Mouse (Mus musculus): Measurements from ENCODE around the gene Hspd1. TPM values are rescaled to one million over a fixed set of nuclear protein-coding genes. Genes with fewer than 3 reads are reported as not detected.
"Not testable (repeated sequence)": the region's sequence is repeated elsewhere in the genome, so short reads cannot be mapped to it uniquely, and the experiment has no call there.

Gene Hspd1
- polyA plus RNA-seq, 1 experiment from 2014 or later = 236 TPM

DNA sequence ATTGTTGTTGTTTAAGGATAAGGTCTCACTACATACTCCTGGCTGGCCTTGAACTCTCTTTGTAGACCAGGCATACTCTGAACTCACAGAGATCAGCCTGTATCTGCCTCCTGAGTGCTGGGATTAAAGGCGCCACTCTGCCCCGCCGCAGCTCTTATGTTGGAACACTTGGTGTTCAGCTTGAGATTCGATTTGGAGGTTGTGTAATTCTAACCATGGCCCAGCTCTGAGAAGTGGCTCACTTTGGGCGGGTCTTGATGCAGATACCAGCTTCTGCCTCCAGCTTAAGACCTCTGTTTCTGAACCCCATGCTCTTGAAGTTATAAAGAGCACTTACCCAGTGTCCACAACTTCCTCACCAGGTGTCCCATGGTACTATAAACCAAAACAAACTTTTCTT lies 41.7 kb upstream of the Hspd1 start:
- no peak for ATAC-seq (ENCODE audit: low read depth)
- Histone ChIP-seq H3K4me3 (ENCODE audit: low read depth, low read length) (no peak overlapping the region), H3K36me3 (ENCODE audit: control insufficient read depth, insufficient read depth) (no peaks in the 10 kb centered on the region), H3K4me2 (ENCODE audit: low read depth, low read length) (0 out of 2 replicates have a peak overlapping the region, but pooled peaks have one; percentile 85), H3K27ac (ENCODE audit: low read length) (no peak overlapping the region), H3K27me3 (ENCODE audit: control insufficient read depth, insufficient read depth, low read depth, low read length) (no peaks in the 10 kb centered on the region), H3K9me3 (replicated peaks; ENCODE audit: control insufficient read depth, low read length) (no peaks in the 10 kb centered on the region), H3K9ac (ENCODE audit: low read depth, low read length) (no peak overlapping the region), H3K4me1 (ENCODE audit: control insufficient read depth, low read depth, low read length) (peaks cover 18% of the 10 kb centered on the region)
- WGBS (ENCODE audit: insufficient replicate concordance) = 68% methylated on average over 5 of the region's 5 CpGs

DNA sequence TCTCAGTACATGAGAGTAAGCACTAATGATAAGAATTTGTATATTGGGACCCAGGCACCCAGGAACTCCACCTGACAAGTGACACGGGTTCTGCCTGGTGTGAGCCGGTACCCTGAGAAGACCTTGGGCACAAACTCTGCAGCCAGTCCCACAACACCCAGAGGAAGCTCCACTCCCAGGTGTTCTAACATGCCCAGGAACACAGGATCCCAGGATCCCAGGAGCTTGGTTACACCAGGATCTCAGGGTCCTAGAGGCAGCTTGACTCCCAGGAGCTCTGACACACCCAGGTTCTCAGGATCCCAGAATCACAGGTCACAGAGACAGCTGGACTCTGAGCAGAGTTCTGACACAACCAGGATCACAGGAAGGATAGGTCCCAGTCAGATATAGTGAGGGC lies 36.1 kb upstream of the Hspd1 start:
- not testable (repeated sequence) for H3K27ac ChIP-seq (ENCODE audit: low read length); H3K4me3 ChIP-seq (ENCODE audit: low read depth, low read length); H3K4me2 ChIP-seq (ENCODE audit: low read depth, low read length); H3K36me3 ChIP-seq (ENCODE audit: control insufficient read depth, insufficient read depth); H3K27me3 ChIP-seq (ENCODE audit: control insufficient read depth, insufficient read depth, low read depth, low read length); H3K4me1 ChIP-seq (ENCODE audit: control insufficient read depth, low read depth, low read length); H3K9ac ChIP-seq (ENCODE audit: low read depth, low read length); ATAC-seq (ENCODE audit: low read depth); H3K9me3 ChIP-seq (replicated peaks; ENCODE audit: control insufficient read depth, low read length)
- 86% methylated on average over 2 of the region's 2 CpGs for whole genome bisulfite sequencing (ENCODE audit: insufficient replicate concordance)

DNA sequence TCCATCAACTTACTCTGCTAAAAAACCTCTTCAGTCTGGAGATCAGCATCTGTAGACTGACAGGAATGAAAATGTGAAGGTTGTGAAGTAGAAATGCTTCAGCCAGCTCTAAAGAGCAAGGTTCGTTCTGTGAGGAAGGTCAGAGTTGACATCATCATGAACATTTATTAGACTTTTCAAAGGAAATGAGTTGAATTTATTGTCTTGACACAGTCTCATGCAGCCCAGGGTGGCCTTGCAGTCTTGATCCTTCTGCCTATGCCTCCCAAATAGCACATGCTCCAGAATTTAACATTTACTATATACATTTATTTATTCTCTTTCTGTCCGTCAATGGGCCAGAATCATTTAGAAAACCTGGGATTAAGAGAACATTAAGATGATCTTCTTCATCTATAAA lies 35.5 kb upstream of the Hspd1 start:
- ATAC-seq (ENCODE audit: low read depth) = no peak
- H3K4me2 ChIP-seq (ENCODE audit: low read depth, low read length) = no peak overlapping the region
- no peak overlapping the region for H3K4me3 ChIP-seq (ENCODE audit: low read depth, low read length)
- no peaks in the 10 kb centered on the region for H3K9me3 ChIP-seq (replicated peaks; ENCODE audit: control insufficient read depth, low read length)
- no peak overlapping the region for H3K27ac ChIP-seq (ENCODE audit: low read length)
- no peaks in the 10 kb centered on the region for H3K27me3 ChIP-seq (ENCODE audit: control insufficient read depth, insufficient read depth, low read depth, low read length)
- no peaks in the 10 kb centered on the region for H3K4me1 ChIP-seq (ENCODE audit: control insufficient read depth, low read depth, low read length)
- 65% methylated on average over 2 of the region's 2 CpGs for WGBS (ENCODE audit: insufficient replicate concordance)
- H3K9ac ChIP-seq (ENCODE audit: low read depth, low read length) = no peak overlapping the region
- H3K36me3 ChIP-seq (ENCODE audit: control insufficient read depth, insufficient read depth) = no peaks in the 10 kb centered on the region

DNA sequence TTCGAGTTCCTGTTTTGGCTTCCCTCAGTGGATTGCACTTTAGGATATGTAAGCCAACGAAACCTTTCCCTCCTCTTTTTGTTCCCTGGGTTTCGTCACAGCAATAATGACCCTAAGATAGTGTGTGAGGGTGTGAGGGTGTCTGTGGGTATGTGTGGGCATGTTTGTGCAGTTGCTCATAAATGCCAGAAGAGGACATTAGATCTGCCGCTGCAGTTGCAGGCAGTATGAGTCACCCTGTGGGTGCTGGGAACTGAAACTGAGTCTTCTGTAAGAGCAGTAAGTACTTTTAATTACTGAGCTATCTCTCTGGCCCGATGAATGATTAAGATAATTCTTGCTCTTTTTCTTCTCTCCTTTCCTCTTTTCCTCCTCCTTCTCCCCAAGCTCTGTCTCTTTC lies 35.0 kb upstream of the Hspd1 start:
- 68% methylated on average over 5 of the region's 5 CpGs for WGBS (ENCODE audit: insufficient replicate concordance)
- Histone ChIP-seq H3K27me3 (ENCODE audit: control insufficient read depth, insufficient read depth, low read depth, low read length) (no peaks in the 10 kb centered on the region), H3K36me3 (ENCODE audit: control insufficient read depth, insufficient read depth) (no peaks in the 10 kb centered on the region), H3K4me3 (ENCODE audit: low read depth, low read length) (no peak overlapping the region), H3K9me3 (replicated peaks; ENCODE audit: control insufficient read depth, low read length) (no peaks in the 10 kb centered on the region), H3K9ac (ENCODE audit: low read depth, low read length) (no peak overlapping the region), H3K27ac (ENCODE audit: low read length) (no peak overlapping the region), H3K4me1 (ENCODE audit: control insufficient read depth, low read depth, low read length) (no peaks in the 10 kb centered on the region), H3K4me2 (ENCODE audit: low read depth, low read length) (no peak overlapping the region)
- no peak for ATAC-seq (ENCODE audit: low read depth)

DNA sequence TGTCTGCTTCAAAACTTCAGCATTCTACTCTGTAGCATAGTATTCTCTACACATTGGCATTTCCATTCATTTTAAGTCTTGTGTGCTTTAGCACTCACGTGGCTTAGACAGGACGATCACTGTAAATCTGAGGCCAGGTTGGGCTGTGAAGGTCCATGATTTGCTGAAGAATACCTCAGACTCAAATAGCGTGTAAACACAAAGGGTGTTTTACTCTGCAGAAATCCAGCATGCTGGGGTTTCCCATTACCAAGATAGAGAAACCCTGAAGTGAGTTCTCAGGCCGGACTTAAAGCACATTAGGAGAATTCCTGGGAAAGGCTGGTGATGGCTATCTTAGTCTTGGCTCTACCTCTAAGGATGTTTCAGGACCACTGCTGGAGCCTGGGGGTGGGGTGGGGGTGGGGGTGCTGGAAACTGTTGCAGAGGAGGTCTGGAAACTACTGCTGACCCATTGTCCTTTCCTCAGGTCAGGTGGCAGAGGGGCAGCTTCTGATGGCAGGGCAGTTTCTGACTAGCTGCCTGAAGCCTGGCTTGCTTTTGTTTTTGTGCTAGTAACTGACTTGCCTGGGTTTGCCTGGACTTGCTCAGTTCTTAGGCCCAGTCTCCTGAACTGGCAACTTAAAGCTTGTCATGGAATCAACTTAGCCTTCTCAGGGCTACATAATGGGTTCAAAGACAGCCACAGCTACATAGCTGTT lies 21.2 kb upstream of the Hspd1 start:
- Histone ChIP-seq H3K4me1 (ENCODE audit: control insufficient read depth, low read depth, low read length) (no peaks in the 10 kb centered on the region; the same call in 1 of the 2 replicates), H3K36me3 (ENCODE audit: control insufficient read depth, insufficient read depth) (no peaks in the 10 kb centered on the region), H3K4me3 (ENCODE audit: low read depth, low read length) (no peak overlapping the region), H3K4me2 (ENCODE audit: low read depth, low read length) (no peak overlapping the region), H3K27ac (ENCODE audit: low read length) (no peak overlapping the region), H3K27me3 (ENCODE audit: control insufficient read depth, insufficient read depth, low read depth, low read length) (no peaks in the 10 kb centered on the region), H3K9ac (ENCODE audit: low read depth, low read length) (no peak overlapping the region), H3K9me3 (replicated peaks; ENCODE audit: control insufficient read depth, low read length) (no peaks in the 10 kb centered on the region)
- no peak for ATAC-seq (ENCODE audit: low read depth)
- 69% methylated on average over 4 of the region's 4 CpGs for WGBS (ENCODE audit: insufficient replicate concordance)

DNA sequence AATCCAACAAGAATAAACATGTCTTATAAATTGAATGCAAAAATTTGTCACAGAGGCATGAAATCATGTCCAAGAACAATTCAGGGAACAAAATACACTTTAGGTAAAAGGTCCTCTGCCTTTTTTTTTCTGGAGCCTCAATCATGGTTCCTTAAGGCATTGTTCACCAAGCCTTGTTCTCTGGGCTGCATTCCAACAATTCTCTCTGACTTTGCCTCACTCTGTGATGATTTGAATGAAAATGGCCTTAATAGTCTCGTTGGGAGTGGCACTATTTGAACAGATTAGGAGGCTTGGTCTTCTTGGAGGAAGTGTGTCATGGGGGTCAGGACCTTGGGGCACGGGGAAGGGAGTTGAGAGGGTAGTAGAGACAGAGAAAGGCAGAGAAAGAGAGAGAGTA lies 20.4 kb upstream of the Hspd1 start:
- Histone ChIP-seq H3K9ac (ENCODE audit: low read depth, low read length) (no peak overlapping the region), H3K36me3 (ENCODE audit: control insufficient read depth, insufficient read depth) (no peaks in the 10 kb centered on the region), H3K4me2 (ENCODE audit: low read depth, low read length) (no peak overlapping the region), H3K4me3 (ENCODE audit: low read depth, low read length) (no peak overlapping the region), H3K27ac (ENCODE audit: low read length) (no peak overlapping the region), H3K27me3 (ENCODE audit: control insufficient read depth, insufficient read depth, low read depth, low read length) (no peaks in the 10 kb centered on the region), H3K4me1 (ENCODE audit: control insufficient read depth, low read depth, low read length) (no peaks in the 10 kb centered on the region; the same call in 1 of the 2 replicates), H3K9me3 (replicated peaks; ENCODE audit: control insufficient read depth, low read length) (no peaks in the 10 kb centered on the region)
- no peak for ATAC-seq (ENCODE audit: low read depth)
- 38% methylated on average over 2 of the region's 2 CpGs for WGBS (ENCODE audit: insufficient replicate concordance)

DNA sequence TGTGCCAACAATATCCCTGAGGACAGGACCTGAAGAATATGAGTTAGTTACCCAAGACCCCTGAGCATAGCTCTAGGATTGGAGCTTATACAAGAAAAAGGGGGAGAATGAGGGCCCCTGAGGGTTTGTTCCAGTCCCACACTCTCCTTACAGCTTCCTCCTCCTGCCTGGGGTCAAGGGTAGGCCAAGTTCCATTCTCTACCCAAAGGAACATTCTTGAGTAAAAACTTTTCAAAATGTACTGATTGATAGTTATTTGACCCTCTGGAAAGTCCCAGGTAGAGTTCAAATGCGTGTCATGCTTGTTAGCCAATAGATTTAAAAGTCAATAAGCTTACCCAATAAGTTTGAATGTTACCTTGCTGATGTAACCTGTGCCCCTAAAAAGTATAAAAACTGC lies 19.6 kb upstream of the Hspd1 start:
- 84% methylated on average over 1 of the region's 1 CpGs for WGBS (ENCODE audit: insufficient replicate concordance)
- no peak overlapping the region for H3K4me3 ChIP-seq (ENCODE audit: low read depth, low read length)

DNA sequence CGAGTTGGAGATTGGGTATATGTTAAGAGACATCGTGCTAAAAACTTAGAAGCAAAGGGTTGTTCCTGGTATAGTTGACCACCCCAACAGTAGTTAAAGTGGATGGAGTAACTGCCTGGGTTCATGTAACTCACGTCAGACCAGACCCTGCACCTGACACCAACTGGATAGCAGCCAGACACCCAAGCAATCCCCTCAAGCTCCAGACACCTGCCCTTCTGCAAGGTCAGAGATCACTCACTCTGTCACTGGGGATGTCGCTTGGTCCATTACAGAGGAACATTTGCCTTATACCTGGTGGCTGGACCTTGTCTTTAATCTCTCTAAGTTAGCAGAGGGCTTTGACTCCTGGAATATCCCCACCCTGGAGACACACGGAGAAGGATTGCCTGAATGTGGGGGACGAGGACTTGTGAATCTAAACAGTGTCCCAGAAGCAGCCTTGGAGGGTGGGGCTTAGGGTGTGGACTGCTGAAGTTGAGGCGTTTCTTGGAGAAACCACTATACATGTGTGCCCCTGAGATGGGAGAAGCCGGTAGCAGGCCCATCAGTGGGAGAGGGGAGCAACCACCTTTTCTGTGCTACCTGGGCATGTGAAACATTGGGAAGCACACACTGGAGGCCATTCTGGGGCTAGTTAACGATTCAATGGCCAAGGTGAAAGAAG lies 19.0 kb upstream of the Hspd1 start:
- Histone ChIP-seq H3K9ac (ENCODE audit: low read depth, low read length) (no peak overlapping the region), H3K9me3 (replicated peaks; ENCODE audit: control insufficient read depth, low read length) (no peaks in the 10 kb centered on the region), H3K27me3 (ENCODE audit: control insufficient read depth, insufficient read depth, low read depth, low read length) (no peaks in the 10 kb centered on the region), H3K4me2 (ENCODE audit: low read depth, low read length) (no peak overlapping the region), H3K4me1 (ENCODE audit: control insufficient read depth, low read depth, low read length) (no peaks in the 10 kb centered on the region; the same call in 1 of the 2 replicates), H3K36me3 (ENCODE audit: control insufficient read depth, insufficient read depth) (no peaks in the 10 kb centered on the region), H3K27ac (ENCODE audit: low read length) (no peak overlapping the region), H3K4me3 (ENCODE audit: low read depth, low read length) (no peak overlapping the region)
- 57% methylated on average over 9 of the region's 9 CpGs for WGBS (ENCODE audit: insufficient replicate concordance)
- ATAC-seq (ENCODE audit: low read depth) = peak; percentile 47; the same call in 1 of the 2 replicates

More for the DNA sequence above, 19.6 kb upstream of the Hspd1 start:
- Histone ChIP-seq H3K27me3 (ENCODE audit: control insufficient read depth, insufficient read depth, low read depth, low read length) (no peaks in the 10 kb centered on the region), H3K36me3 (ENCODE audit: control insufficient read depth, insufficient read depth) (no peaks in the 10 kb centered on the region), H3K4me1 (ENCODE audit: control insufficient read depth, low read depth, low read length) (no peaks in the 10 kb centered on the region; the same call in 1 of the 2 replicates), H3K9me3 (replicated peaks; ENCODE audit: control insufficient read depth, low read length) (no peaks in the 10 kb centered on the region), H3K9ac (ENCODE audit: low read depth, low read length) (no peak overlapping the region), H3K4me2 (ENCODE audit: low read depth, low read length) (no peak overlapping the region), H3K27ac (ENCODE audit: low read length) (no peak overlapping the region)
- no peak for ATAC-seq (ENCODE audit: low read depth)

DNA sequence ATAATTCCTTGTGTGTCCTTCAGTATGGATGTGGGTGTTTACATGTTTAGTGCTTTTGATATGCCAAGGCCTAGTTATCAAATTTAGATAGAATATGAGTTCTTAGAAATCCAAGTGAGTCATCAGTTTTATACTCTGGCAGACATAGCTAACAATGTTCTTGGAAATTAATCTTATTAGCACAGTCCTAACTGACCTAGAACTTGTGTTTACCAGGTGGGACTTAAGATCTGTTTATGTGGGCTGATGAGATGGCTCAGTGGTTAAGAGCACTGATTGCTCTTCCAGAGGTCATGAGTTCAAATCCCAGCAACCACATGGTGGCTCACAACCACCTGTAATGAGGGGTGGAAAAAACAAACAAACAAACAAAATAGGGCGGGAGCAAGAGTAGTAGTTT lies 4.4 kb upstream of the Hspd1 start:
- no peak for ATAC-seq (ENCODE audit: low read depth)

More for the DNA sequence above, 4.4 kb upstream of the Hspd1 start:
- no peaks in the 10 kb centered on the region for H3K9me3 ChIP-seq (replicated peaks; ENCODE audit: control insufficient read depth, low read length)
- H3K4me3 ChIP-seq (ENCODE audit: low read depth, low read length) = no peak overlapping the region
- peaks cover 4% of the 10 kb centered on the region for H3K36me3 ChIP-seq (ENCODE audit: control insufficient read depth, insufficient read depth)
- H3K27me3 ChIP-seq (ENCODE audit: control insufficient read depth, insufficient read depth, low read depth, low read length) = no peaks in the 10 kb centered on the region
- H3K4me1 ChIP-seq (ENCODE audit: control insufficient read depth, low read depth, low read length) = peaks cover 5% of the 10 kb centered on the region
- 31% methylated on average over 1 of the region's 1 CpGs for WGBS (ENCODE audit: insufficient replicate concordance)
- H3K9ac ChIP-seq (ENCODE audit: low read depth, low read length) = no peak overlapping the region
- H3K27ac ChIP-seq (ENCODE audit: low read length) = no peak overlapping the region
- no peak overlapping the region for H3K4me2 ChIP-seq (ENCODE audit: low read depth, low read length)

All from liver, embryonic 16.5 days (tissue).